Mouse (Mus musculus): Measurements from ENCODE around the gene Dcp1b.
A peak's percentile ranks its signal among the peaks of the same experiment; 100 is the strongest.

Gene Dcp1b

GRCm38 (mm10) chr6:119235441-119235840 lies 60.4 kb downstream of the Dcp1b start:
- no peak for DNase-seq

DNA sequence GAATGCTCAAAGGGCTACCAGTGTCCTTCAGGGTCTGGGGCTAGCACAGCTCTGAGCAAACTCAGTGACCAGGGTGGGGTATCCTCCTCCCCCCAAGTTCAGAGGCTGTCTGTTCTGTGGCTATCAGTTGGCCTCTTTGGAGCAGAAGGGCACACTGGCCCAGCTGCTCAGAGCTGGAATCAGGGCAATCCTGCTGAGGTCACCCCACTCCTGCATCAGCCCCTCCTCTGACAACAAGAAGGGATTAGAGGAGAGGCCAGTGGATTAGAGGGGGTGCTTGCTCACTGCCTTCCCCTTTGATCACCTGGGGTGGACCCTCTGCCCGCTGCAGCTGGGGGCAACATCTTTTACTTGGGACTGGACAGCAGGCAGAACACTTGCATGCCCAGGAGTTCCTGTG lies 61.2 kb downstream of the Dcp1b start, which contains the start of gene Cacna2d4:
Gene Cacna2d4 (plus strand): TSS at position 286 of the 400 bp plus-strand sequence.
- no peak for DNase-seq

- peak; percentile 87 for DNase-seq
These were observed 62.5 kb downstream of the Dcp1b start for GRCm38 (mm10) chr6:119237427-119237989.

DNA sequence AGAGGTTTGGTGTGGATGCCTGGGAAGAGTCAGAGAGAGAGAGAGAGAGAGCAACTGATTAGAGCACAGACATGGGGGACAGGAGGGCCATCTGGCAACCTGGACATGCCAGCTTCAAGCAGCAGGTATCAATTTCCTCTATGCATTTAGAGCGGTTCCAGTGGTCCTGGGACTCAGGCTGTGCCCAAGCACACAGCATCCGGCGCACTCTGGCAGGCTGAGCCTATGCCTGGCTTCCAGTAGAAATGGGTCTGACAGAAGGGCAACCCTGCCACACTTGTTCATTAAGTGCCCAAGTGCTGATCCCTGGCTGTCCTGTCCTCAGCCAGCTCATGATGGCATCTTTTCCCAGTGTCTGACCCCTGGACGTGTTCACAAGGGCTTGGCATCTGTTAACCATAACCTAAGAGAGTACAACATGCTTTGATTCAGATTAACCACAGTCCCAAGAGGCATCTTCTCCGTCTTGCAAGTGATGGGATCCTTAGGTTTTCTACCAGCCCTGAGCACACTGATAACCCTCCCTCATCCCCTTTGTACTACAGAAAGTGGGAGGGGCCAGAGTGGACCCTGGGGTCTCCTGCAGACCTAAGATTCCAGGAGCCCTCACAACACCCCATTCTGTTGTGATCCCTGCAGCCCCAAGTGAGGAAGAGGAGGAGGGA lies 64.4 kb downstream of the Dcp1b start:
- DNase-seq = no peak

DNA sequence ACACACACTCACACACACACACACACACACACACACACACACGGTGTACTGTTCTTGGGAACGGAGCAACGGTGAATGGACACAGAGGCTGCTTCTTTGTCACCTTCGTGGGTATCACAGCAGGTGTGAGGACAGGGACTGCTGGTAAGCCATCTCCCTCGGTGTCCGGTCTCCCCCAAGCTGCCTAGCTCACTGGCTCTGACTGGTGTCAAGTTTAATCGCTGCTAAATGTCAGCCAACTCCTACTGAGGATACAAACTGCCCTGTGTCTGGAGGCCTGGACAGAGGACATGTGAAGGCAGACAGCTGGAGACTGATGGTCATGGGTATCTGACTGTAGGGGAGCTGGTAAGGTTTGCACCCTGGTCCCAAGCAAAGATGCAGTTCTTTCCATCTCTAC lies 65.2 kb downstream of the Dcp1b start:
- DNase-seq = no peak

DNA sequence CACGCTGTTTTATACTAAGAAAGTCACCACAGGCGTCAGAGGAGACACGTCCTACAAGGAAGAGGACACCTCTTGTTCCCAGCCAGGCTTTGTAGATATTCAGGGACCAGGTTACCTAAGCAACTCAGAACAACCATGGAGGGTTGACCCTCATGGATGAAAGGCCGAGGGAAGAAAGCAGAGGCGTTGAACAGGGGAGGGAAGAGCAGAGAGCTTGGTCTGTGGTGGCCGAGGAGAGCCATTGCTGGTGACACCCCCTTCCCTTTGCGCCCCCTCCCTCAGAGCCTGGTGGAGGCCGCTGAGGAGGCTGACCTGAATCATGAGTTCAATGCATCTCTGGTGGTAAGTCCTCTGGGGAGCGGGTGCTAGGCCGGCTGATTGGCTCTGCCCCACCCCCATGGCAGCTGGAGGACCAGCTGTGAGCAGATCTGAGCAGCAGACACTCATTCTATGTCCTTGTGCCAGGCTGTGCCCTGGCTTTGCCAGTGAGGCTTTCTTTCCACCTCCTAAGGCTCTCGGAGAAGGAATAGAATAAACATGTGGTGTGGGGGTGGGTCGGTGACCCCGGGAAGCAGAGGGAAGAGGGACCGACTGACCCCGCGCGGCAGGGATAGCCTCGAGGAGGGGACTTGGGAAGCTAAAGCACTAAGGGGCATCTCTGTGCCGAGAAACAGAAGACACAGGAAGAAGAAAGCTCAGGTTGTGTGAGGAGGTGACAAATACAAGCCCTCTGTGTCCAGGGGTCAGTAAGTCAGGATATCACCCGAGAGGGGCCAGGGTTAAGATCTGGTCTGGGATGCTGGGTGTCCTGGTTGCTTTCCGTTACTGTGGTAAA lies 66.0 kb downstream of the Dcp1b start:
- no peak for DNase-seq

- no peak for DNase-seq
These were observed 71.0 kb downstream of the Dcp1b start for GRCm38 (mm10) chr6:119246082-119246481.

DNA sequence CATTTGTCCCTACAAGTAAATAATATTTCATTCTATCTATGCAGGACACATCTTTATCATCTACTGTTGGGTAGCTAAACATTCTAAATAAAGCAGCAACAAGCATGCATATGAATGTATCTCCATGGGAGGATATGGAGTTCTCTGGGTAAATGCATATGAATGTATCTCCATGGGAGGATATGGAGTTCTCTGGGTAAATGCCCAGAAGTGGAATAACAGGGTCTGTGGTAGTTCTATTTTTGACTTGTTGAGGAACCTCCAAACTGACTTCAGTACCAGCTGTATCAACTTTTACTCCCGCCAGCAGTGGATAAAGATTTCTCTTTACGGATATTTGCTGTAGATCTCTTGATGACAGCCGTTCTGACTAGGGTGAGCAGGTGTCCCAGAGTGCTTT lies 73.5 kb downstream of the Dcp1b start:
- DNase-seq = no peak

GRCm38 (mm10) chr6:119249726-119250125 lies 74.7 kb downstream of the Dcp1b start:
- no peak for DNase-seq

- DNase-seq = no peak
These were observed 76.7 kb downstream of the Dcp1b start for GRCm38 (mm10) chr6:119251704-119252103.

Data from cerebellum, adult 9-10 months (tissue).